Mouse (Mus musculus) intestine, embryonic 15.5 days (tissue): Measurements from ENCODE around the gene Abhd4. TPM values are rescaled to one million over a fixed set of nuclear protein-coding genes. Genes with fewer than 3 reads are reported as not detected.

ENCODE experiments used
- ATAC-seq: fragments of 200-750 bp; cut with Nextera tagmentation; 2 replicates; pipeline ENCODE4 v1.8.0; 2017; ENCODE audit warnings: moderate TSS enrichment, moderate library complexity
- H3K27ac ChIP-seq: fragments of 300-500 bp; sonication (generic); 2 replicates; pipeline ENCODE4 v1.5.1; 2015; ENCODE audit warnings: mild to moderate bottlenecking, inconsistent platforms
- H3K27me3 ChIP-seq: fragments of 300-500 bp; sonication (generic); replicated peaks from 2 replicates; pipeline ENCODE4 v1.6.1; 2015; ENCODE audit warnings: inconsistent platforms
- H3K36me3 ChIP-seq: fragments of 300-500 bp; sonication (generic); 2 replicates; pipeline ENCODE4 v1.6.1; 2015; ENCODE audit warnings: inconsistent platforms
- H3K4me1 ChIP-seq: fragments of 300-500 bp; sonication (generic); replicated peaks from 2 replicates; pipeline ENCODE4 v1.6.1; 2015; ENCODE audit warnings: inconsistent platforms
- H3K4me2 ChIP-seq: fragments of 300-500 bp; sonication (generic); replicated peaks from 2 replicates; pipeline ENCODE4 v1.6.1; 2015; ENCODE audit warnings: mild to moderate bottlenecking, inconsistent platforms
- H3K4me3 ChIP-seq: fragments of 300-500 bp; sonication (generic); replicated peaks from 2 replicates; pipeline ENCODE4 v1.5.1; 2015; ENCODE audit warnings: inconsistent platforms
- H3K9ac ChIP-seq: fragments of 300-500 bp; sonication (generic); 2 replicates; pipeline ENCODE4 v1.6.1; 2015; ENCODE audit warnings: inconsistent platforms
- H3K9me3 ChIP-seq: fragments of 300-500 bp; sonication (generic); 2 replicates; pipeline ENCODE4 v1.6.1; 2016; ENCODE audit warnings: inconsistent platforms
- WGBS: fragments of 180-500 bp; shearing (Covaris S2); methylation state at CpG from one replicate; pipeline ENCODE4 v1.1.7; 2015; 5-methylcytosine and 5-hydroxymethylcytosine counted together
- polyA plus RNA-seq: library from polyadenylated mRNA; unstranded; fragments of >200 nt; fragmentation: Nextera tagmentation; extraction: Ambion mirVana; gene quantifications from 2 replicates; pipeline ENCODE4 v1.2.1, GENCODE M21; 2015

Abhd4 gene
- polyA plus RNA-seq, 1 experiment from 2014 or later: 42.6 TPM

DNA sequence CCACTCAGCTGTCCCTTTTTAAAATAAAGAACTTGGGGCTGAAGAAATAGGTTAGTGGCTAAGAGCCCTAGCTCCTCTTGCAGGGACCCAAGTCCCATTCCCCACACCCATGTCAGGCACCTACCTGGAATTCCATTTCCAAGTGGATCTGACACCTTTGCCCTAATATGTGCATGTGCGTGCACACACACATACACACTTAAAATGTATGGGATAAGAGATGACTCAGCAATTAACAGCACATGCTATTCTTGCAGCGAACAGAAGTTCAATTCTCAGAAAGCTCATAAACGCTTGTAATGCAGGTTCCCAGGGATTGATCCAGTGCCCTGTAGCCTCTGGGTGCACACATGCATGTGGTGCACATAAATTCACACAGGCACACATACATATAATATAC is 15.6 kb downstream of the Abhd4 start:
- Histone ChIP-seq H3K4me1 (no peaks in the 10 kb centered on the region), H3K27me3 (no peaks in the 10 kb centered on the region), H3K4me3 (no peak overlapping the region), H3K27ac (no peak overlapping the region), H3K9ac (no peak overlapping the region), H3K4me2 (no peak overlapping the region), H3K9me3 (no peaks in the 10 kb centered on the region), H3K36me3 (0 out of 2 replicates have a peak, but pooled peaks cover 3% of the 10 kb centered on the region)
- 93% methylated on average over 3 of the region's 3 CpGs for WGBS
- no peak for ATAC-seq

DNA sequence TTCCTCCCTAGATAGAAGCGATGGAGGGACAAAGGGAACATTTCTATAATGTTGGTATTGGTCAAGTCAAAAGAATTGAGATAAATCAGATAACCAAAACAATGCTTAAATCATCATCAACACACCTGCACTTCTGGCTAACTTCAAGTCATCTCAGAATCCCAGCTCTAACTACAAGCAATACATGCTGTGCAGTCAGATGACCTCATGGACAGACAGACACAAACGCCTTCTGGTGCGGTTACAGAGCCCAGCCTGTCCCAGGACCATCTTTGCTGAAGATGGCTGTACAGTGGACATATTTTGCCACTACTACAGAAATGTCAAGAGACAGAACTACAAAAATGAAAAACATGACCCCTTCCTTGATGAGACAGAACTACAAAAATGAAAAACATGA is 16.4 kb downstream of the Abhd4 start:
- ATAC-seq: no peak
- 0 out of 2 replicates have a peak, but pooled peaks cover 3% of the 10 kb centered on the region for H3K36me3 ChIP-seq
- no peaks in the 10 kb centered on the region for H3K9me3 ChIP-seq

DNA sequence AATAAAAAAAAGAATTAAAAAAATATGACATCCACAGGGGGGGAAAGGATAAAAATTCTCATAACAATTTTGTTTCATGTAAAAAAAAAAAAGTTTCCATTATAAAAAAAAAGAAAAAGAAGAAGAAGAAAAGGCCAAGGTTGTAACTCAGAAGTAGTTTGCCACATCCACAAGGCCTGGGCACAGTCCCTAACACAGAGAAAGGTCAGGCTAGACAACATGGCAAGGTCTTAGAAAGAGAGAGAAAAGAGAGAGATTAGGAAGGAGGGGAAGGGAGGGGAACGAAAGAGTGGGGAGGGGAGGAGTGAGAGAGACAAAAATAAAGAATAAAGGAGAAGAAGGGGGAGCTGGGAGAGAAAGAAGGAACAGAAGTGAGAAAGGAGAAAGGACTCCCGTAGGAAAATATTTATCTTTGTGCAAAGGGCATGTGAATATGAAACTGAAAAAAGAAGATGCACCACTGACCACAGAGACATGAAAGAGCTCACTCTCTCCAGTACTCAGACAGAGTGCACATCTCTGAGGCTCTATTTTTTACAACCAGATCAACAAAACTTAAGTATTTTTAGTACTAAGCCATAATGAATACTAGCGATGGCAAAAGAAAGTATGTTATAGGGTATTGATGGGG is 18.1 kb downstream of the Abhd4 start:
- Histone ChIP-seq H3K9ac (no peak overlapping the region), H3K4me2 (no peak overlapping the region), H3K36me3 (0 out of 2 replicates have a peak, but pooled peaks cover 3% of the 10 kb centered on the region), H3K4me3 (no peak overlapping the region), H3K4me1 (no peaks in the 10 kb centered on the region), H3K27me3 (no peaks in the 10 kb centered on the region), H3K27ac (no peak overlapping the region), H3K9me3 (no peaks in the 10 kb centered on the region)
- no peak for ATAC-seq
- WGBS: 82% methylated on average over 3 of the region's 3 CpGs

More for the DNA sequence above, 16.4 kb downstream of the Abhd4 start:
- Histone ChIP-seq H3K9ac (no peak overlapping the region), H3K4me2 (no peak overlapping the region), H3K4me1 (no peaks in the 10 kb centered on the region), H3K4me3 (no peak overlapping the region), H3K27me3 (no peaks in the 10 kb centered on the region), H3K27ac (no peak overlapping the region)
- WGBS: 87% methylated on average over 3 of the region's 3 CpGs

DNA sequence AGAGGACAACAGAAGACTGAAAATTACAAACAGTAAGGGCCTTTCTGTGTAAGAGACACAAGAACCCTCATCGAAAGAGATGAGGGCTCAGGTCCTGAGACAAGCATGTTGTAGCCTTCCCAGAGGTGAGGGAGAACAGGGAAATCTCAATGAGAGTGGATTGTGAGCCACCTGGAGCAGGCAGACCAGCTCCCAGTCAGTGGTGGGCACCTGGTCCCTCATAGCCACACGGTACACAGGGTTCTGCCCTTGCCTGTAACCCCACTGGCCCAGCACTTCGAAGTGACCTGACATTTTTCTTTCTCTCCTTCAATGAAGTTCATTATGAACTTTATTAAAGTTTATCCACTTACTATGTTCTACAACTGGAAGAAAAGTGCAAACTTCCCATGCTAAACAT is 18.7 kb downstream of the Abhd4 start:
- H3K27me3 ChIP-seq: no peaks in the 10 kb centered on the region
- no peak overlapping the region for H3K4me3 ChIP-seq
- no peaks in the 10 kb centered on the region for H3K4me1 ChIP-seq
- ATAC-seq: no peak
- WGBS: 89% methylated on average over 3 of the region's 3 CpGs
- no peak overlapping the region for H3K9ac ChIP-seq
- no peak overlapping the region for H3K4me2 ChIP-seq
- no peaks in the 10 kb centered on the region for H3K9me3 ChIP-seq
- no peak overlapping the region for H3K27ac ChIP-seq
- H3K36me3 ChIP-seq: 0 out of 2 replicates have a peak, but pooled peaks cover 3% of the 10 kb centered on the region

DNA sequence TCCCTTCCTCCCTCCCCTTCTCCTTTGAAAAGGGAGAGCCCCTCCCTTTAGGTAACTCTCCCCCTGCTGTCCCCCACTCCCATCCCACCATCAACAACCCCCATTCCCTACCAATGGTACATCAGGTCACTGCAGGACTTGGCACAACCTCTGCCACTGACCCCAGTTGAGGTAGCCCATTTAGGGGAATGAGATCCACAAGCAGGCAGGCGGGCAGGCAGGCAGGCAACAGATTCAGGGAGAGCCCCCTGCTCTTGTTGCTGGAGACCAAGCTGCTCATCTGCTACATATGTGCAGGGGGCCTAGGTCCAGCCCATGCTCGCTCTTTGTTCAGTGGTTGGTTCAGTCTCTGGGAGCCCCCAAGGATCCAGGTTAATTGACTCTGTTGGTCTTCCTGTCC is 22.5 kb downstream of the Abhd4 start:
- whole genome bisulfite sequencing: 85% methylated on average over 2 of the region's 2 CpGs
- Histone ChIP-seq H3K4me3 (no peak overlapping the region), H3K27me3 (no peaks in the 10 kb centered on the region), H3K9me3 (no peaks in the 10 kb centered on the region), H3K9ac (no peak overlapping the region), H3K4me1 (no peaks in the 10 kb centered on the region), H3K27ac (no peak overlapping the region), H3K36me3 (no peaks in the 10 kb centered on the region), H3K4me2 (no peak overlapping the region)
- ATAC-seq: no peak

DNA sequence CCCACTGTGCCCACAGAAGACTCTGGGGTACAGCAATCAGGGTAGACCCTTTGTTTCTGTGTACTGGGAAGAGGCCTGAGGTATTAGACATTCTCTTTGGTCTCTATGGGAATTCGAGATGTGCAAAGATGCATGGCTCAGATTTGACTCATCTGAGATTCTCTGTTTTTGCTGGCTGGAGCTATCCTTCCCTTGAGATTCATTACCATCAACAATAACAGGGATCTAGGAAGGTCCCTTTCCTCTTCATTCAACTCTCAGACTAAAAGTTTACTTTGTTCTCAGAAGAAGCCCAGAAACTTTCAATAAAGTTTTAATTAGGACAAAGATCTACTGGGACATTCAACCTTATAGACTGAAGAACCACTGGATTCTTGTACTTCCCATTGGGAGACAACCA is 30.9 kb downstream of the Abhd4 start, which contains the start of gene Olfr49:
Olfr49 (minus strand) TSS at position 101 of the 400 bp plus-strand sequence.
- no peak within 1 kb of the TSS for H3K4me3 ChIP-seq
- H3K27me3 ChIP-seq: no peaks in the 10 kb centered on the region
- WGBS: 89% methylated on average over 1 of the region's 1 CpGs
- ATAC-seq: no peak
- no peaks in the 10 kb centered on the region for H3K36me3 ChIP-seq
- no peak within 1 kb of the TSS for H3K4me2 ChIP-seq
- H3K9ac ChIP-seq: no peak within 1 kb of the TSS
- H3K4me1 ChIP-seq: no peaks in the 10 kb centered on the region
- H3K9me3 ChIP-seq: no peaks in the 10 kb centered on the region
- no peak within 1 kb of the TSS for H3K27ac ChIP-seq

DNA sequence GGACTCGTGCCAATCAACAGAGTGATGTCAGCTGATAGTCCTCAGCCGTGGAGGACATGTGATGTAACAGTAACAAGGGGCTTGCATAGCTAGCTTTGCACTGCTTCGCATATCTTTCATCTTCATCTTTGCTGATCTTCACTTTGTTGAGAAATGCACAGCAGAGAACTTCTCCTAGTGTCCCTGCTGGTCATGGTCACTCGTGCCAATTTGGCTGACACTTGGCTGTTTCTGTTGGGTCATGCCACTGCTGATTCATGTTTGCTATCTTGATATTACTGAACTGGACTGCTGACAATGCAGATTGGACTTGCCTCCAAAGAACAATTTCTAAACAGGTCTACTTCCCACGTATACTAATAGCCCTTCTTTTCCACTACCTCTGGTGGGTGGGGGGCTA is 46.1 kb downstream of the Abhd4 start:
- 82% methylated on average over 5 of the region's 5 CpGs for WGBS
- H3K4me3 ChIP-seq: no peak overlapping the region
- H3K9ac ChIP-seq: no peak overlapping the region
- H3K36me3 ChIP-seq: no peaks in the 10 kb centered on the region
- no peak overlapping the region for H3K4me2 ChIP-seq
- no peak for ATAC-seq
- no peaks in the 10 kb centered on the region for H3K27me3 ChIP-seq
- no peaks in the 10 kb centered on the region for H3K9me3 ChIP-seq
- H3K4me1 ChIP-seq: no peaks in the 10 kb centered on the region
- no peak overlapping the region for H3K27ac ChIP-seq

DNA sequence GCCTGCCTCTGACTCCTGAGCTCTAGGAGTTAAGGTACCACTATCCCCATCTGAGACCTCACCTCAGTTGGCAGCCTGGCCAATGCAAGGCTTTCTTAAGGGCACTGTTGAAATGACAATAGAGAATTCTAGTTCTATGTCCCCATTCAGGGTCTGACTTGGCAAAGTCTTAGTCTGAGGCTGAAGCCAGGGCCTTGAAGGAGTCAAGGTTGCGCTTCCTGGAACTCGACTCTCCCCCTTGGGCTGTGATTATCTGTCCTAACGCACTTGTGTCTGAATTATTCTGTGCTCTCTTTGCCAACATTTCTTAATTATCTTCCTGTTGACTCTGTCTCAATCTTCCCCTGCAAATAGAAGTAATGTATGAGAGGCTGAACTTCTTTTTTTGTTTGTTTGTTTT is 46.7 kb downstream of the Abhd4 start:
- no peak for ATAC-seq
- Histone ChIP-seq H3K9me3 (no peaks in the 10 kb centered on the region), H3K4me1 (no peaks in the 10 kb centered on the region), H3K27ac (no peak overlapping the region), H3K9ac (no peak overlapping the region), H3K27me3 (no peaks in the 10 kb centered on the region), H3K36me3 (no peaks in the 10 kb centered on the region), H3K4me3 (no peak overlapping the region), H3K4me2 (no peak overlapping the region)
- 88% methylated on average over 3 of the region's 3 CpGs for WGBS

DNA sequence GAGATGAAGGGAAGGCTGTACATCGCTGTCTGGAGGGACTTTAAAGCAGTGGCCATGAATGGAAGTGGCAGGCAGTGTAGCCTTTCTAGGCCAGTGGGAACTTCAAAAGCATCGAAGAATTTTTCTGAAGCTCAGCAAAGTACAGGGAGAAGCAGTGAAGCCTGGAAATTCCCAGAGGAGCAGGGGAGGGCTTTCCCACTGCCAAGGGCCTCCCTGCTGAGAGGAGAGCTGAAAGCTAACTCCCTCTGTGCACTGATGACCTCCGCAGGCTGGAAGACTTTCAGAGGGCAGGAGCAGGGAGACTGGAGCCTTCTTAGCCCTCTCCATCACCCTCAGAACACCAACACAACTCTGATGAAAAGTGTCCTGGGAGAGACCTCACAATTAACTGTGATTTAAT is 57.8 kb downstream of the Abhd4 start:
- Histone ChIP-seq H3K4me1 (no peaks in the 10 kb centered on the region), H3K9me3 (no peaks in the 10 kb centered on the region), H3K36me3 (no peaks in the 10 kb centered on the region), H3K27ac (no peak overlapping the region), H3K27me3 (no peaks in the 10 kb centered on the region), H3K4me3 (no peak overlapping the region), H3K4me2 (no peak overlapping the region), H3K9ac (no peak overlapping the region)
- 39% methylated on average over 3 of the region's 3 CpGs for WGBS
- ATAC-seq: no peak

Other genes with a start within 250 kb of the Abhd4 start
- 450 and 484 TPM in 2 replicates for gene Dad1, start 84 bp upstream of the Abhd4 start, polyA plus RNA-seq
- gene Olfr49, start 30.8 kb downstream of the Abhd4 start, polyA plus RNA-seq: not detected in 2 replicates
- 41.7 and 48.8 TPM in 2 replicates for gene Oxa1l, start 106.6 kb downstream of the Abhd4 start, polyA plus RNA-seq
- gene Slc7a7, start 163.6 kb downstream of the Abhd4 start, polyA plus RNA-seq: 51.0 and 56.3 TPM in 2 replicates
- 270 and 308 TPM in 2 replicates for gene Mrpl52, start 172.7 kb downstream of the Abhd4 start, polyA plus RNA-seq
- 110 and 112 TPM in 2 replicates for gene Mmp14, start 177.4 kb downstream of the Abhd4 start, polyA plus RNA-seq
- 57.2 and 60.6 TPM in 2 replicates for gene Lrp10, start 209.9 kb downstream of the Abhd4 start, polyA plus RNA-seq
- gene Rem2, start 221.9 kb downstream of the Abhd4 start, polyA plus RNA-seq: 1.6 and 1.9 TPM in 2 replicates